Mouse (Mus musculus) liver, postnatal 0 days (tissue): ENCODE data around the gene Spag9.

Source experiments
- CTCF ChIP-seq: sonication (generic); IDR thresholded peaks from 2 replicates; pipeline ENCODE4 v1.5.1; 2016; ENCODE audit warnings: antibody characterized with exemption, low read depth
- EP300 ChIP-seq: IDR thresholded peaks from 2 replicates; pipeline ENCODE4 v1.6.1; 2016; ENCODE audit warnings: antibody characterized with exemption, low read depth, mild to moderate bottlenecking

GRCm38 (mm10) chr11:94115408-94115807 is 119.5 kb downstream of the Spag9 start:
- no peak for TF ChIP-seq EP300
- TF ChIP-seq CTCF: no peak
